Comparison of ENCODE assay signal across 9 mouse cellular contexts in genomic region chr2:9872682-9873081, GRCm38 (mm10). TPM values are rescaled to one million over a fixed set of nuclear protein-coding genes. Genes with fewer than 3 reads are reported as not detected.
DNase-seq lines count a peak whose midpoint lies in the region; ATAC-seq lines count a peak whose summit lies in the region.
"Had no signal": no experiment of that assay in that cellular context is flagged by ENCODE, and none has a peak within 500 bp of the region (broad histone marks: within the 10 kb centered on the region; RNA-seq: fewer than 3 reads in every experiment).

No protein-coding gene starts in this region.

- ATAC-seq in heart, embryonic 14.5 days (ENCODE audit: insufficient number of reproducible peaks, insufficient read depth, low FRiP score, low read depth) = no peak
- no peak for ATAC-seq in hindbrain, embryonic 11.5 days (ENCODE audit: low FRiP score)
- no peak for ATAC-seq in midbrain, embryonic 16.5 days

- H3K27me3 ChIP-seq in heart, embryonic 14.5 days (ENCODE audit: control insufficient read depth, insufficient read depth, low read length) = peaks cover 59% of the 10 kb centered on the region
- H3K27me3 ChIP-seq in hindbrain, embryonic 11.5 days (ENCODE audit: control insufficient read depth, insufficient read depth, low read length) = peaks cover 53% of the 10 kb centered on the region
- H3K27me3 ChIP-seq in midbrain, embryonic 16.5 days (ENCODE audit: control insufficient read depth, insufficient read depth, low read depth, low read length) = peaks cover 30% of the 10 kb centered on the region

- no peaks in the 10 kb centered on the region for H3K36me3 ChIP-seq in heart, embryonic 14.5 days (ENCODE audit: control insufficient read depth, insufficient read depth, low read length)
- no peaks in the 10 kb centered on the region for H3K36me3 ChIP-seq in hindbrain, embryonic 11.5 days (ENCODE audit: control insufficient read depth, insufficient read depth, low read length)
- H3K36me3 ChIP-seq in midbrain, embryonic 16.5 days (ENCODE audit: control insufficient read depth, insufficient read depth, low read length) = no peaks in the 10 kb centered on the region

- 17% methylated on average over 12 of the region's 12 CpGs for WGBS in heart, embryonic 14.5 days
- WGBS in hindbrain, embryonic 11.5 days = under 1% methylated on average over 12 of the region's 12 CpGs
- WGBS in midbrain, embryonic 16.5 days = 5% methylated on average over 12 of the region's 12 CpGs

- H3K4me3 ChIP-seq in heart, embryonic 14.5 days (ENCODE audit: control insufficient read depth in 1 of 2, insufficient read depth in 1 of 2, low read depth in 1 of 2, low read length in 2 of 2) = peak overlapping the region in 1 of 2 experiments; percentile 5; a peak in 1 of 4 replicates
- H3K4me3 ChIP-seq in hindbrain, embryonic 11.5 days (ENCODE audit: low read depth, low read length) = no peak overlapping the region
- H3K4me3 ChIP-seq in midbrain, embryonic 16.5 days (ENCODE audit: low read depth, low read length) = peak overlapping the region; percentile 47

- DNase-seq in heart, postnatal 36 days = no peak
- DNase-seq in Muller cell, postnatal 12 days (ENCODE audit: inconsistent ontology term) = peak; percentile 53
- peak; percentile 56 for DNase-seq in hindbrain, embryonic 11.5 days (ENCODE audit: low spot score)
- no peak for DNase-seq in gastrocnemius, adult 18-20 months (ENCODE audit: low spot score)
- no peak for DNase-seq in adrenal gland, postnatal 4 days (ENCODE audit: low spot score in 2 of 2)
- DNase-seq in gastrocnemius, adult 8-10 months (ENCODE audit: low spot score in 2 of 2) = no peak

- intact Hi-C loops in heart, postnatal 36 days (cut with DNase I) = loop anchor here (10.0 kb wide), 1 partner anchor 502 kb away; the partner anchor contains the start of gene Sfmbt2

- H3K4me1 ChIP-seq in heart, embryonic 14.5 days (ENCODE audit: control insufficient read depth in 2 of 2, insufficient read depth in 2 of 2, low read length in 2 of 2) = peaks cover 4 to 13% of the 10 kb centered on the region in 2 experiments
- H3K4me1 ChIP-seq in hindbrain, embryonic 11.5 days (replicated peaks; ENCODE audit: control insufficient read depth, insufficient read depth, low read length) = 0 out of 2 replicates have a peak, but pooled peaks cover 2% of the 10 kb centered on the region
- H3K4me1 ChIP-seq in midbrain, embryonic 16.5 days (ENCODE audit: control insufficient read depth, insufficient read depth, low read length) = peaks cover 10% of the 10 kb centered on the region; the same call in 1 of the 2 replicates

- no peaks in the 10 kb centered on the region for H3K9me3 ChIP-seq in heart, embryonic 14.5 days (ENCODE audit: control insufficient read depth, low read length)
- no peaks in the 10 kb centered on the region for H3K9me3 ChIP-seq in hindbrain, embryonic 11.5 days (ENCODE audit: control insufficient read depth, low read length)
- H3K9me3 ChIP-seq in midbrain, embryonic 16.5 days (replicated peaks; ENCODE audit: control insufficient read depth, low read length, poor library complexity, severe bottlenecking) = no peaks in the 10 kb centered on the region

- H3K4me2 ChIP-seq in heart, embryonic 14.5 days (ENCODE audit: low read length) = peak overlapping the region; percentile 47
- peak overlapping the region; percentile 6 for H3K4me2 ChIP-seq in hindbrain, embryonic 11.5 days (replicated peaks; ENCODE audit: low read depth, low read length)
- peak overlapping the region; percentile 68 for H3K4me2 ChIP-seq in midbrain, embryonic 16.5 days (ENCODE audit: low read length)

- H3K9ac ChIP-seq in heart, embryonic 14.5 days (ENCODE audit: low read length) = no peak overlapping the region
- H3K9ac ChIP-seq in hindbrain, embryonic 11.5 days (ENCODE audit: low read depth, low read length) = no peak overlapping the region
- peak overlapping the region; percentile 50 for H3K9ac ChIP-seq in midbrain, embryonic 16.5 days (ENCODE audit: low read depth, low read length)

- H3K27ac ChIP-seq in heart, embryonic 14.5 days (replicated peaks in 1 of 2; ENCODE audit: control insufficient read depth in 1 of 2, insufficient read depth in 1 of 2, low read depth in 2 of 2, low read length in 2 of 2) = no peak overlapping the region
- no peak overlapping the region for H3K27ac ChIP-seq in hindbrain, embryonic 11.5 days (ENCODE audit: low read depth, low read length)
- peak overlapping the region; percentile 81 for H3K27ac ChIP-seq in midbrain, embryonic 16.5 days (ENCODE audit: low read length)

RNA-seq across cellular contexts. Expression of gene 4930412O13Rik, which starts 8.4 kb away (rescaled TPM):
- polyA plus RNA-seq in heart, embryonic 14.5 days (2014; fragmentation: Nextera tagmentation; extraction: Ambion mirVana) = 0.57 TPM in 1 of 2 replicates, not detected in the other
- not detected for total RNA-seq in heart, postnatal 36 days (2021)
- 0.24 and 0.71 TPM in 2 replicates for polyA plus RNA-seq in hindbrain, embryonic 11.5 days (2014; fragmentation: Nextera tagmentation; extraction: Ambion mirVana)
- 1.1 and 1.6 TPM in 2 replicates for polyA plus RNA-seq in midbrain, embryonic 16.5 days (2015; fragmentation: Nextera tagmentation; extraction: Ambion mirVana)
- not detected for total RNA-seq in gastrocnemius, adult 18-20 months (2021)
- total RNA-seq in adrenal gland, postnatal 4 days (2021) = 1 to 10 TPM; 4.4 to 6.5 TPM
- total RNA-seq in gastrocnemius, adult 8-10 months (2022) = not detected

RNA-seq across cellular contexts. Expression of gene 9230102O04Rik, which starts 16.7 kb away (rescaled TPM):
- not detected in 2 replicates for polyA plus RNA-seq in heart, embryonic 14.5 days (2014; fragmentation: Nextera tagmentation; extraction: Ambion mirVana)
- total RNA-seq in heart, postnatal 36 days (2021) = not detected
- polyA plus RNA-seq in hindbrain, embryonic 11.5 days (2014; fragmentation: Nextera tagmentation; extraction: Ambion mirVana) = 1.6 and 3.3 TPM in 2 replicates
- polyA plus RNA-seq in midbrain, embryonic 16.5 days (2015; fragmentation: Nextera tagmentation; extraction: Ambion mirVana) = 2.3 and 4.0 TPM in 2 replicates
- total RNA-seq in gastrocnemius, adult 18-20 months (2021) = not detected
- 1 to 10 TPM in 1 of 2 experiments, under 1 TPM in 1; 0.87 to 2.3 TPM for total RNA-seq in adrenal gland, postnatal 4 days (2021)
- total RNA-seq in gastrocnemius, adult 8-10 months (2022) = not detected
- total RNA-seq: ES-E14 had no signal

RNA-seq across cellular contexts. Expression of gene Gata3, which starts 17.2 kb away (rescaled TPM):
- 2.4 and 3.1 TPM in 2 replicates for polyA plus RNA-seq in heart, embryonic 14.5 days (2014; fragmentation: Nextera tagmentation; extraction: Ambion mirVana)
- 1 to 10 TPM in 1 of 2 experiments, under 1 TPM in 1; 0.47 to 2.2 TPM for total RNA-seq in heart, postnatal 36 days (2021)
- 18.6 and 22.9 TPM in 2 replicates for polyA plus RNA-seq in hindbrain, embryonic 11.5 days (2014; fragmentation: Nextera tagmentation; extraction: Ambion mirVana)
- polyA plus RNA-seq in midbrain, embryonic 16.5 days (2015; fragmentation: Nextera tagmentation; extraction: Ambion mirVana) = 84.5 and 92.5 TPM in 2 replicates
- total RNA-seq in gastrocnemius, adult 18-20 months (2021) = under 1 TPM; 0.18 to 0.43 TPM
- total RNA-seq in adrenal gland, postnatal 4 days (2021) = 10 to 100 TPM; 28.0 to 37.3 TPM
- total RNA-seq in gastrocnemius, adult 8-10 months (2022) = 1 to 10 TPM in 1 of 4 experiments, under 1 TPM in 2, not detected in 1; 0.24 to 1.1 (median 0.40) TPM

Comparison
In these comparisons a context has a peak if more than half of its experiments do, and no peak if none do; other contexts are left out.
1. H3K4me2 ChIP-seq: peak in every context shown above with its lines; median percentile 68 in midbrain, embryonic 16.5 days; 47 in heart, embryonic 14.5 days; 6 in hindbrain, embryonic 11.5 days.
2. DNase-seq: peak in Muller cell, postnatal 12 days (single experiment) and hindbrain, embryonic 11.5 days (single experiment); none in heart, postnatal 36 days (0 of 2), gastrocnemius, adult 18-20 months (single experiment), adrenal gland, postnatal 4 days (0 of 2) and gastrocnemius, adult 8-10 months (0 of 2).
3. RNA of gene 4930412O13Rik, which starts 8.4 kb away (total RNA-seq): 4.4 to 6.5 TPM in adrenal gland, postnatal 4 days; not detected in heart, postnatal 36 days, not detected in gastrocnemius, adult 18-20 months and not detected in gastrocnemius, adult 8-10 months; every median in the first group is over 4 times any median in the second.
4. RNA of gene Gata3, which starts 17.2 kb away (total RNA-seq): 28.0 to 37.3 TPM in adrenal gland, postnatal 4 days; 0.47 to 2.2 TPM in heart, postnatal 36 days, 0.18 to 0.43 TPM in gastrocnemius, adult 18-20 months and 0.24 to 1.1 TPM in gastrocnemius, adult 8-10 months; every median in the first group is over 4 times any median in the second.